Mouse (Mus musculus) neural tube, embryonic 11.5 days (tissue): ENCODE measurements around the gene Gsg1. TPM values are rescaled to one million over a fixed set of nuclear protein-coding genes. Genes with fewer than 3 reads are reported as not detected.

ENCODE experiments used
- ATAC-seq: fragments of 200-750 bp; cut with Nextera tagmentation; 2 replicates; pipeline ENCODE4 v1.8.0; 2017; ENCODE audit warnings: moderate number of reproducible peaks, mild to moderate bottlenecking, moderate TSS enrichment, moderate library complexity; ENCODE audit not compliant: insufficient read depth, low FRiP score, low TSS enrichment
- DNase-seq: peaks from one replicate; pipeline ENCODE4 v3.0.0-alpha.2; 2015; ENCODE audit warnings: low spot score
- H3K27ac ChIP-seq: fragments of 300-500 bp; sonication (generic); 2 replicates; pipeline ENCODE4 v1.5.1; 2014; ENCODE audit warnings: low read depth, mild to moderate bottlenecking, low read length
- H3K27me3 ChIP-seq: fragments of 300-500 bp; sonication (generic); 2 replicates; pipeline ENCODE4 v1.6.1; 2014; ENCODE audit warnings: mild to moderate bottlenecking, low read length, mixed read lengths; ENCODE audit not compliant: control insufficient read depth, insufficient read depth
- H3K36me3 ChIP-seq: fragments of 300-500 bp; sonication (generic); 2 replicates; pipeline ENCODE4 v1.6.1; 2014; ENCODE audit warnings: mild to moderate bottlenecking, low read length, moderate library complexity, mixed read lengths; ENCODE audit not compliant: control insufficient read depth, insufficient read depth
- H3K4me1 ChIP-seq: fragments of 300-500 bp; sonication (generic); 2 replicates; pipeline ENCODE4 v1.6.1; 2014; ENCODE audit warnings: low read length, mixed read lengths; ENCODE audit not compliant: control insufficient read depth, insufficient read depth
- H3K4me2 ChIP-seq: fragments of 300-500 bp; sonication (generic); 2 replicates; pipeline ENCODE4 v1.6.1; 2014; ENCODE audit warnings: low read depth, mild to moderate bottlenecking, moderate library complexity
- H3K4me3 ChIP-seq: fragments of 300-500 bp; sonication (generic); 2 replicates; pipeline ENCODE4 v1.5.1; 2014; ENCODE audit warnings: low read depth, low read length
- H3K9ac ChIP-seq: fragments of 300-500 bp; sonication (generic); 2 replicates; pipeline ENCODE4 v1.6.1; 2014; ENCODE audit warnings: mild to moderate bottlenecking, low read length
- H3K9me3 ChIP-seq: fragments of 300-500 bp; sonication (generic); 2 replicates; pipeline ENCODE4 v1.6.1; 2016; ENCODE audit warnings: low read length; ENCODE audit not compliant: control insufficient read depth
- WGBS: fragments of 180-500 bp; shearing (Covaris S2); extraction: QIAGEN DNeasy Blood & Tissue Kit; methylation state at CpG from one replicate; pipeline ENCODE4 v1.1.7; 2014; 5-methylcytosine and 5-hydroxymethylcytosine counted together
- polyA plus RNA-seq: library from polyadenylated mRNA; unstranded; fragments of >200 nt; fragmentation: Nextera tagmentation; extraction: Ambion mirVana; gene quantifications from 2 replicates; pipeline ENCODE4 v1.2.1, GENCODE M21; 2014

Gsg1 gene
- polyA plus RNA-seq, 1 experiment from 2014 or later = 0.69 TPM

DNA sequence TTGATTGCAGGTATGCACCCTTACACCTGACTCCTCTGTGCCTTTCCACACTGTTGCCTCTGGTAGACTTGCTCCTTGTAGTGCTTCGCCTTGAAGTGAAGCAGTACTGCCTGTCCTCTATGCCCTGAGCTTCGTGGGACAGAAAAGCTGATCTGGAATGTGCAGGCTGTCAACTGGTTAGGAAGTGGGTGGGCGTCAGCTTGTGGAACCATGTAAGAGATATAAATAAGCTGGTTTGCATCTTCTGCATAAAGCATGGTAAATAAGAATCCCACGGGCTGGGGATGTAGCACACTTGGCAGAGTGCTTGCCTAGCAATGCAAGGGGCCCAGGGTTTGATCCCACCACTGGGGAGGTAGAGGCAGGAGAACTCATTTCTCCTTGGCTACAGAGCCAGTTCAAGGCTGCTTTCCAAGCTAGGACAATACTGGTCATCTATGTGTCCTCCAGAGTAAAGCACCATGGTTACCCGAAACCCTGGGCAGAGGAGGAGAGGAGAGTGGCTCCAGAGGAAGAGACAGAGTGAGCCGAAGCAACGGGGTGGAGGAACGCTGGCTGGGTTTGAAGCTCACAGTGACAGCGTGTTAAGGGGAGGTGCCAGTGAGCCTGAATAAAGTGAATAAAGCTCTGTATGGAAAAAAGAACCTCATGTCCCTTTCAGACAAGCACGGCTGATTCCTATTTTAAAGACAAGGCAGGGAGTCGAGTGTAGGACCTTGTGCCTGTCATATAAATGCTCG is 21.5 kb downstream of the Gsg1 start:
- no peak for DNase-seq
- no peaks in the 10 kb centered on the region; the same call in 1 of the 2 replicates for H3K4me1 ChIP-seq
- H3K4me2 ChIP-seq = no peak overlapping the region
- no peak overlapping the region for H3K27ac ChIP-seq
- no peak for ATAC-seq
- no peaks in the 10 kb centered on the region for H3K9me3 ChIP-seq
- 64% methylated on average over 12 of the region's 12 CpGs for WGBS
- no peak overlapping the region for H3K9ac ChIP-seq
- H3K27me3 ChIP-seq = no peaks in the 10 kb centered on the region
- no peaks in the 10 kb centered on the region for H3K36me3 ChIP-seq
- no peak overlapping the region for H3K4me3 ChIP-seq

DNA sequence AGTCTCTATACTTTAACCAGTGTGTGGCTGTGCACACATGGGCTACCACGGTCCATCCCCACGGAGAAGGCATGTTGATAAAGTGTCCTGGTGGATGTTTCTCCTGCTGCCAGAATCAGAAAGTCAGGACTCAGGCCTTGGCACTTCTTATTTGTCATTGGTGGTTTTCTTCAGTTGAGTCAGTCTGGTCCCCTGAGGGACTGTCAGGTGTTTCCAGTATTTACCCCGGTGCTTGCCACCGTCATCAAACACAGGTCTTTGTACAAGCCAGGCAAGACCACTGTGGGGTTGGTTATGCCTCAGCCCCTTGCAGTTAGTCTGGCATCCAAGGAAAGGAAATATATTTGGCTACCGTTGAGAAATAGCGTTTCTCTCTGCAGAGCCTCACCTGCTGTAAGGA is 23.6 kb downstream of the Gsg1 start:
- Histone ChIP-seq H3K36me3 (no peaks in the 10 kb centered on the region), H3K27ac (no peak overlapping the region), H3K4me1 (no peaks in the 10 kb centered on the region; the same call in 1 of the 2 replicates), H3K4me2 (no peak overlapping the region), H3K4me3 (no peak overlapping the region), H3K27me3 (no peaks in the 10 kb centered on the region), H3K9me3 (no peaks in the 10 kb centered on the region), H3K9ac (no peak overlapping the region)
- WGBS = 89% methylated on average over 6 of the region's 6 CpGs
- ATAC-seq (no peak), DNase-seq (no peak)

- no peak overlapping the region for H3K4me2 ChIP-seq
- H3K4me3 ChIP-seq = no peak overlapping the region
- H3K27me3 ChIP-seq = no peaks in the 10 kb centered on the region
- no peaks in the 10 kb centered on the region for H3K36me3 ChIP-seq
- H3K9ac ChIP-seq = no peak overlapping the region
- WGBS = 54% methylated on average over 10 of the region's 10 CpGs
- H3K4me1 ChIP-seq = peaks cover 2% of the 10 kb centered on the region; the same call in 1 of the 2 replicates
- peak; percentile 33 for DNase-seq
- ATAC-seq = no peak
- no peaks in the 10 kb centered on the region for H3K9me3 ChIP-seq
- no peak overlapping the region for H3K27ac ChIP-seq
Observed at GRCm38 (mm10) chr6:135228465-135228941, 25.6 kb downstream of the Gsg1 start.

GRCm38 (mm10) chr6:135223786-135224416 is 30.2 kb downstream of the Gsg1 start:
- Histone ChIP-seq H3K27ac (no peak overlapping the region), H3K36me3 (no peaks in the 10 kb centered on the region), H3K4me1 (peaks cover 2% of the 10 kb centered on the region; the same call in 1 of the 2 replicates), H3K4me2 (no peak overlapping the region), H3K4me3 (no peak overlapping the region), H3K9ac (no peak overlapping the region), H3K9me3 (no peaks in the 10 kb centered on the region), H3K27me3 (no peaks in the 10 kb centered on the region)
- ATAC-seq (peak; percentile 35), DNase-seq (no peak)
- 71% methylated on average over 6 of the region's 6 CpGs for WGBS

DNA sequence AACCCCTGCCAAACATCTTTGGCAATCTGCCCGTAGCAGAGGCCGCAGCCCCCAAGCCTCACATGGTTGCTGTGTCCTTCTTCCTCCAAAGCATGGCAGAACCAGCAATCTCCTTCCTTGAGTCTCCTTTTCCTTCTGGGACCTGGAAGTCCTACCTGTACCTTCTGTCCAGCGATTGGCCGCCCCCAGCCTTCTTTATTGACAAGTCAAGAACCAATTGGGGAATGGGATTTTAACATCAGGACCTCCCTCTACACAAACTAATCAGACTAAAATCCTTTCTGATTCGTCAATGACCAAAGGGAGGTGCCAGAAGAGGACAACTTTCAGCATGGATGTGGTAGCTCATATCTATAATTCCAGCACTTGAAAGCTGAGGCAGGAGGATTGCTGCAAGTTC is 34.2 kb downstream of the Gsg1 start:
- no peaks in the 10 kb centered on the region for H3K9me3 ChIP-seq
- no peak overlapping the region for H3K4me3 ChIP-seq
- ATAC-seq (no peak), DNase-seq (no peak)
- 92% methylated on average over 5 of the region's 5 CpGs for WGBS
- peaks cover 2% of the 10 kb centered on the region; the same call in 1 of the 2 replicates for H3K4me1 ChIP-seq
- no peak overlapping the region for H3K9ac ChIP-seq
- no peak overlapping the region for H3K27ac ChIP-seq
- no peaks in the 10 kb centered on the region for H3K27me3 ChIP-seq
- no peak overlapping the region for H3K4me2 ChIP-seq
- H3K36me3 ChIP-seq = no peaks in the 10 kb centered on the region

DNA sequence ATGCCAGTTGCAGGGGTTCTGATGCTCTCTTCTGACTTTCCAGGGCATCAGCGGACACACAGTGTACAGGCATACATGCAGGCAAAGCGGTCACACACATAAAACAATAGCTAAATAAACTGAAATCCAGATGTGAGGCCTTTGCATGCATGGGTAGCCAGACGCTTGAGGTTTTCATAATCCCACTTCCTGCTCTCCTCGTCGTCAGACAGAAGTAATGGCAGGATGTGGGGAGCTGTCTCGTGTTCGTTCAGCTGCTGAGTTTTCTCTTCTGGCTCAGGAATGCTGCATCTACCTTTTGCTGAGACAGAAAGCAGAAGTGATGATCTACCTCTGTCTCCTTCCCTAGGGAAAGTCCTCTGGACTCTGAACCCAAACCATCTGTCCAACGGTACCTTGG is 35.8 kb downstream of the Gsg1 start:
- Histone ChIP-seq H3K4me1 (no peaks in the 10 kb centered on the region), H3K27ac (no peak overlapping the region; the same call in 1 of the 2 replicates), H3K4me2 (no peak overlapping the region), H3K27me3 (no peaks in the 10 kb centered on the region), H3K36me3 (no peaks in the 10 kb centered on the region), H3K9me3 (no peaks in the 10 kb centered on the region), H3K9ac (no peak overlapping the region), H3K4me3 (no peak overlapping the region)
- 75% methylated on average over 8 of the region's 8 CpGs for WGBS
- no peak for ATAC-seq
- no peak for DNase-seq

DNA sequence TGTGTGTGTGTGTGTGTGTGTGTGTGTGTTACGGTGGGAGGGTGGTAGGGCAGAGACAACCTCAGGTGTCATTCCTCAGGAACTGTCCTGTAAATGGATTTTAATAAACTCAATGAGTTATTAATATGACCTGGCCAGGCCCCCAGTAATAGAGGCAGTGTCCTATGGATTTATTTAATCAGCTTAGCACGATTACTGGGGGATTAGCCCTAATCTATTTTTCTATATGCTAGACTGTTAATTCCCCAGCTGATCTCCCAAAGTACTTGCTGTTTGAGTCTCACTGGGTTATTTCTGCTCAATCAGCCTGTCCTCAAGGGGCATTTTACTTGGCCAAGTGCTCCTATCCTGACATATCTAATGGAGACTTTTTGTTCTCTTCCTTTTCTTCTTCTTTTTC is 41.5 kb downstream of the Gsg1 start:
- Histone ChIP-seq H3K9me3 (no peaks in the 10 kb centered on the region), H3K4me3 (no peak overlapping the region), H3K9ac (no peak overlapping the region), H3K27ac (no peak overlapping the region), H3K36me3 (no peaks in the 10 kb centered on the region), H3K4me2 (no peak overlapping the region), H3K4me1 (no peaks in the 10 kb centered on the region), H3K27me3 (no peaks in the 10 kb centered on the region)
- no peak for DNase-seq
- WGBS = 80% methylated on average over 1 of the region's 2 CpGs
- ATAC-seq = no peak

GRCm38 (mm10) chr6:135211169-135211568 is 43.0 kb downstream of the Gsg1 start:
- ATAC-seq (no peak), DNase-seq (no peak)
- Histone ChIP-seq H3K4me3 (no peak overlapping the region), H3K27ac (no peak overlapping the region), H3K4me2 (no peak overlapping the region), H3K4me1 (no peaks in the 10 kb centered on the region; the same call in 1 of the 2 replicates), H3K9me3 (no peaks in the 10 kb centered on the region), H3K9ac (no peak overlapping the region), H3K27me3 (no peaks in the 10 kb centered on the region), H3K36me3 (no peaks in the 10 kb centered on the region)
- 73% methylated on average over 7 of the region's 7 CpGs for WGBS

DNA sequence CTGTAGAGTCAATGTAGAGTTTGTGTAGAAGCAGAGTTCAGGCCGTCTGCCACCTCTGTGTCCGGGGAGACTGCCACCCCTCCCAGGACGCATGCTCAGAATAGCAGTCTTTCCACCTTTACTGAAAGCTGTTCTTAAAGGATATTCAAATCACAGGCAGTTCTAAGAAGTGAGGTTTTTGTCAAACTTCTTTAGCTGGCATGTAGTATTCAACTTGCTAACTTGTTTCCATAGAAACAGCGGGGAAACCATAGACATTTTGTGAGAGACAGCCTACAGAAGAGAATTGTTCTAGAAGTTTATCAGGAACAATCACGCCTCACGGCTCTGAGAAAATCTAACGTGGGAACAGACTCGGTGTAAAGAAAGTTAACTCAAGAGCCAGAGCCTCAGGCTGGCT is 47.2 kb downstream of the Gsg1 start:
- ATAC-seq (no peak), DNase-seq (no peak)
- Histone ChIP-seq H3K9ac (no peak overlapping the region), H3K4me1 (no peaks in the 10 kb centered on the region; the same call in 1 of the 2 replicates), H3K4me2 (no peak overlapping the region), H3K9me3 (no peaks in the 10 kb centered on the region), H3K4me3 (no peak overlapping the region), H3K36me3 (no peaks in the 10 kb centered on the region), H3K27me3 (no peaks in the 10 kb centered on the region), H3K27ac (no peak overlapping the region)
- WGBS = 62% methylated on average over 8 of the region's 8 CpGs
